Mouse (Mus musculus) neural tube, embryonic 10.5 days (tissue): ENCODE results near the gene Gm14743.
"Not testable (repeated sequence)": the region's sequence is repeated elsewhere in the genome, so short reads cannot be mapped to it uniquely, and the experiment has no call there.

ENCODE experiments used
- DNase-seq: peaks from one replicate; pipeline ENCODE4 v3.0.0-alpha.2; 2017; ENCODE audit warnings: low spot score; ENCODE audit errors: extremely low spot score

Gm14743 gene

DNA sequence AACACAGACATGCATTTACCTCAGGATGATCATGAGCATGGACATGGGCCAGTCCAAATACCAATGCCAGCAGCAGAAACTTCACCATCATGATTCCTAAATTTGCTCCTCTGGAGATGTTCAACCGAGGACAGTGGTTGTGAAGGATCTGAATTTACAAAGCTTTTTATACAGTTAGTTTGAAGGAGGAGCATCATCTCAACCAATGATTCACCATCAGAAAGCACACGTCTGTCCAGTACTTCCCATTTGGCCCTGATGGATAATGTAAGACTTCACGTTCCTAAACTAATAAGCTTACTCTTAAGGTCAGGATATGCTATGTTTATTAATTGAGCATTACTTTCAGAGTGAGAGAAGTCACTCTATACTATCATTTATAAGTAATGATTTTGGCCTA lies at the start of gene Gm14743:
Gene Gm14743, minus strand, starts transcription at position 101 of the 400 bp plus-strand sequence.
- not testable (repeated sequence) for DNase-seq

GRCm38 (mm10) chrX:78202829-78203228 lies 42.9 kb downstream of the Gm14743 start:
- DNase-seq = no peak

GRCm38 (mm10) chrX:78202220-78202619 lies 43.5 kb downstream of the Gm14743 start:
- DNase-seq = not testable (repeated sequence)
